Mouse (Mus musculus) testis, adult 2 months (tissue): ENCODE results near the gene Arhgef28.

ENCODE experiments used
- CTCF ChIP-seq: fragments of 200-500 bp; IDR thresholded peaks from 2 replicates; pipeline ENCODE4 v1.5.1; 2012; ENCODE audit warnings: low read depth, mild to moderate bottlenecking, inconsistent platforms, low read length, moderate library complexity; ENCODE audit not compliant: control insufficient read depth, insufficient read depth, insufficient replicate concordance
- POLR2A ChIP-seq: fragments of 200-500 bp; IDR thresholded peaks from 2 replicates; pipeline ENCODE4 v1.6.1; 2012; ENCODE audit warnings: low read depth, mild to moderate bottlenecking, inconsistent platforms, low read length, moderate library complexity; ENCODE audit not compliant: control insufficient read depth

- TF ChIP-seq CTCF (no peak), POLR2A (no peak)
Observed at GRCm38 (mm10) chr13:98002121-98002520, 204.1 kb downstream of the Arhgef28 start.
